Mouse (Mus musculus) ES-Bruce4 (cell line): ENCODE measurements around the gene Cbfa2t2. TPM values are rescaled to one million over a fixed set of nuclear protein-coding genes. Genes with fewer than 3 reads are reported as not detected.

ENCODE experiments used
- H3K27ac ChIP-seq: 2 replicates; pipeline ENCODE4 v1.5.1; 2012; ENCODE audit warnings: low read length, inconsistent platforms; ENCODE audit not compliant: insufficient read depth
- H3K27me3 ChIP-seq: 2 replicates; pipeline ENCODE4 v1.6.1; 2012; ENCODE audit warnings: mild to moderate bottlenecking, low read length, inconsistent platforms; ENCODE audit not compliant: control insufficient read depth, poor library complexity, insufficient read depth, severe bottlenecking
- H3K36me3 ChIP-seq: 2 replicates; pipeline ENCODE4 v1.6.1; 2012; ENCODE audit warnings: inconsistent platforms, mild to moderate bottlenecking, low read length, moderate library complexity; ENCODE audit not compliant: control insufficient read depth, poor library complexity, insufficient read depth, severe bottlenecking
- H3K4me1 ChIP-seq: one replicate; pipeline ENCODE4 v1.8.1; 2011; ENCODE audit warnings: low read length; ENCODE audit not compliant: control insufficient read depth, insufficient read depth
- H3K4me3 ChIP-seq: 2 replicates; pipeline ENCODE4 v1.5.1; 2011; ENCODE audit warnings: low read depth, mild to moderate bottlenecking, low read length
- H3K9ac ChIP-seq: 2 replicates; pipeline ENCODE4 v1.6.1; 2012; ENCODE audit warnings: low read depth, mild to moderate bottlenecking, inconsistent platforms; ENCODE audit not compliant: poor library complexity, severe bottlenecking
- H3K9me3 ChIP-seq: replicated peaks from 2 replicates; pipeline ENCODE4 v1.6.1; 2012; ENCODE audit warnings: mild to moderate bottlenecking, low read length, inconsistent platforms; ENCODE audit not compliant: control insufficient read depth, poor library complexity, insufficient read depth, severe bottlenecking
- CTCF ChIP-seq: IDR thresholded peaks from one replicate; pipeline ENCODE4 v1.8.1; 2011; ENCODE audit warnings: low read depth, low read length
- EP300 ChIP-seq: IDR thresholded peaks from 2 replicates; pipeline ENCODE4 v1.6.1; 2011; ENCODE audit warnings: low read depth, low read length; ENCODE audit not compliant: insufficient read depth
- POLR2A ChIP-seq: IDR thresholded peaks from one replicate; pipeline ENCODE4 v1.8.1; 2011; ENCODE audit warnings: low read length; ENCODE audit not compliant: insufficient read depth
- polyA plus RNA-seq: library from polyadenylated mRNA; stranded (reverse); fragments of >200 nt; gene quantifications from 2 replicates; pipeline ENCODE4 v1.2.4, GENCODE M21; 2011; ENCODE audit warnings: low read depth; ENCODE audit not compliant: missing spikeins, insufficient read depth, insufficient read length

Gene Cbfa2t2
- polyA plus RNA-seq, 1 experiment = 79.9 TPM

GRCm38 (mm10) chr2:154452951-154453350 is 16.7 kb downstream of the Cbfa2t2 start:
- Histone ChIP-seq H3K27me3 (no peaks in the 10 kb centered on the region), H3K27ac (no peak overlapping the region), H3K9me3 (no peaks in the 10 kb centered on the region), H3K4me1 (peaks cover 6% of the 10 kb centered on the region), H3K4me3 (no peak overlapping the region), H3K9ac (no peak overlapping the region), H3K36me3 (peaks cover 12% of the 10 kb centered on the region)
- TF ChIP-seq POLR2A = no peak
- TF ChIP-seq CTCF = no peak
- TF ChIP-seq EP300 = no peak

- no peaks in the 10 kb centered on the region for H3K9me3 ChIP-seq
- TF ChIP-seq EP300 (no peak), CTCF (no peak), POLR2A (no peak)
- H3K4me3 ChIP-seq = no peak overlapping the region
- no peak overlapping the region for H3K27ac ChIP-seq
- H3K36me3 ChIP-seq = peaks cover 9% of the 10 kb centered on the region
- H3K4me1 ChIP-seq = peaks cover 5% of the 10 kb centered on the region
- no peaks in the 10 kb centered on the region for H3K27me3 ChIP-seq
- no peak overlapping the region for H3K9ac ChIP-seq
These were observed 17.8 kb downstream of the Cbfa2t2 start for GRCm38 (mm10) chr2:154454099-154454498.

DNA sequence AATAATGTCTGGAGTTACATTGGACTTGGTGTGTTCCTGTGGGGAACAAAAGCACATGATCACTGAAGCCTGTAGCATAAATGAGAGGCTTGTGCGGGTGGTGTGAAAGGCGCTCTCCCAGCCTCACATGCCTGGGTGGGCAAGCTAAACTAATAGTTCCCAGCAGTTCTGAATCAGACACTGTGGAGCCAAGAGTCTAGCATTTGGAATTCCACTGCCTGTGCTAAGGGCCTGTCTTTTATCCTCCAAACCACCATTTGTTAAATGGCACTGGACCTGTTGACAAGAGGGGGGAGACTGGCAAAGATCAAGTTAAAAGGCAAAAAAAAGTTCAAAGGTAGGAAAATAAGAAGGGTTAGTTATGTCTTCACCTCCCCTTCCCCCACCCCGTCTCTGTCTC is 18.3 kb downstream of the Cbfa2t2 start:
- Histone ChIP-seq H3K9me3 (no peaks in the 10 kb centered on the region), H3K27ac (0 out of 2 replicates have a peak overlapping the region, but pooled peaks have one; percentile 18), H3K27me3 (no peaks in the 10 kb centered on the region), H3K4me1 (peaks cover 5% of the 10 kb centered on the region), H3K4me3 (no peak overlapping the region), H3K36me3 (peaks cover 9% of the 10 kb centered on the region), H3K9ac (no peak overlapping the region)
- no peak for TF ChIP-seq CTCF
- no peak for TF ChIP-seq POLR2A
- no peak for TF ChIP-seq EP300

- no peak for TF ChIP-seq POLR2A
- no peak for TF ChIP-seq CTCF
- no peak for TF ChIP-seq EP300
- Histone ChIP-seq H3K27me3 (no peaks in the 10 kb centered on the region), H3K27ac (peak overlapping the region; percentile 51), H3K4me1 (peaks cover 5% of the 10 kb centered on the region), H3K9me3 (no peaks in the 10 kb centered on the region), H3K9ac (no peak overlapping the region; the same call in 1 of the 2 replicates), H3K36me3 (peaks cover 9% of the 10 kb centered on the region), H3K4me3 (no peak overlapping the region)
These were observed 19.5 kb downstream of the Cbfa2t2 start for GRCm38 (mm10) chr2:154455776-154456175.

- H3K4me3 ChIP-seq = no peak overlapping the region
- no peak for TF ChIP-seq POLR2A
- no peak for TF ChIP-seq CTCF
- TF ChIP-seq EP300 = no peak
- no peaks in the 10 kb centered on the region for H3K9me3 ChIP-seq
These were observed 20.3 kb downstream of the Cbfa2t2 start for GRCm38 (mm10) chr2:154456621-154457020.

GRCm38 (mm10) chr2:154459262-154459661 is 23.0 kb downstream of the Cbfa2t2 start:
- Histone ChIP-seq H3K27me3 (no peaks in the 10 kb centered on the region), H3K4me3 (no peak overlapping the region), H3K36me3 (peaks cover 9% of the 10 kb centered on the region), H3K9me3 (no peaks in the 10 kb centered on the region), H3K4me1 (peaks cover 5% of the 10 kb centered on the region), H3K9ac (no peak overlapping the region), H3K27ac (no peak overlapping the region)
- TF ChIP-seq EP300 = no peak
- TF ChIP-seq CTCF = no peak
- no peak for TF ChIP-seq POLR2A

More at GRCm38 (mm10) chr2:154456621-154457020, 20.3 kb downstream of the Cbfa2t2 start:
- peak overlapping the region; percentile 69 for H3K27ac ChIP-seq
- H3K9ac ChIP-seq = no peak overlapping the region
- H3K36me3 ChIP-seq = peaks cover 9% of the 10 kb centered on the region
- H3K4me1 ChIP-seq = peaks cover 3% of the 10 kb centered on the region
- H3K27me3 ChIP-seq = no peaks in the 10 kb centered on the region
